Mouse (Mus musculus) cerebellum, postnatal 4 days (tissue): ENCODE results near the gene 6030468B19Rik.

ENCODE experiments used
- DNase-seq, 2 experiments: peaks; one replicate each; pipeline ENCODE4 v3.0.0; 2022; ENCODE audit warnings: low spot score in 2 of 2, mixed read lengths in 1 of 2

6030468B19Rik gene

DNA sequence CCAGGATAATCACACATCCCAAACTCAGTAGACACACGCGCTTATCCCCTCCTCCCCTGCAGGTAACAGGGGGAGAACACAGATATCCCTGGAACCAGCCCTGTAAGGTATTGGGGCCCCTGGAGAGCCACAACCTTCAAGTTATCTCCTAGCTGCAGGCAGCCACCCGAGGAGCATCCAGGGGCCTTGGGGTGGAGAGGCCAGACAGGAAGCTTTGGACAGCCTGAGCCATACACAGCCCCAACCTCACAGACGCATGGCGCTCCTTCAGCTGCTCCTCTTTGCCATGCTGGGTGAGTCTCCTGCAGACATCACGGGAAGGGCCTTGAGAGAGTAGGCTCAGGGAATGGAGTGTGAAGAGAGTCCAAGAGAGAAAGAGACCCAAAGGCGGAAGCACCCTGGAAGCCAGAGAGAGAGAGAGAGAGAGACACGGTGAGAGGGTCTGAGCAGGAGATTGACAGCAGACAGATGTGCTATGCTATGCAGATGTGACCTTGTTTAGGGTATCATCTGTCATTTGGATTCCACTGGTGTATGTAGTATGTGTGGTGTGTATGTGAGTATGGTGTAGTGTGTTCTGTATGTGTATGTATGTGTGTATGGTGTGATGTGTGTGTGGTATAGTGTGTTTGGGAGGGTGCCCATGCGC, at the start of gene 6030468B19Rik:
Gene 6030468B19Rik, plus strand, starts transcription at position 150 of the 649 bp plus-strand sequence.
- no peak for DNase-seq

DNA sequence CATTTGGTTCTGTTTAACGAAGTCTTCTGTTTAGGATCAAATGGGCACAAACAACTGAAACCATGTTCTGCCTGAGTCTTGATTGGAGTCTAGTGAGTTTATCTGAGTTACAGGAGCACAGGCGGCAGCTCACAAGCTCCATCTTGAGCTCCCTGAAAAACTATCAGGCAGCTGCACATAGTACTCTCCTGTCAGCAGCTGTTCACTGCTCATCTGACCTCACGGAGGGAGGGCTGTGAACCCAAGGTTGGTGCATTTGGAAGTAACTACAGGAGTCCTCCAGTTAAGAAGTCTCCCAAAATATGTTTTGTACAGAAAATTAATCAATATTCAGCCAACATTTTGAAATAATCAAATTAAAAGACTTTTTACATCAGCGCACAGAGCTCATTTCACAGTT, 48.8 kb upstream of the 6030468B19Rik start:
- no peak for DNase-seq

DNA sequence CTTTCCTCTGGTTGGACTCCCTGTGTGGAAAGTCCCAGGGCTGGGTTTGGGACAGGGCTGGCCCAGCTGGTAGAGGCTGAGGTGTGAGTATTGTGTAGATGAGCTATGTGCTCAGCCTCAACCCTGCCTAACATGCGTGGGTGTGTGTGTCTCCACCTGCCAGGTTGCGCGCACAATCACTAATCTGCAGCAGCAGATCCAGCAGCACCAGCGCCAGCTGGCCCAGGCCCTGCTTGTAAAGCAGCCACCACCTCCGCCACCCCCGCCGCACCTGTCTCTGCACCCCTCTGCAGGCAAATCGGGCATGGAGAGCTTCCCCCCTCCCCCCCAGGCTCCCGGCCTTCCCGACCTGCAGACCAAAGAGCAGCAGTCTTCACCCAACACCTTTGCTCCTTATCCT, 48.0 kb upstream of the 6030468B19Rik start:
- DNase-seq, result no peak

DNA sequence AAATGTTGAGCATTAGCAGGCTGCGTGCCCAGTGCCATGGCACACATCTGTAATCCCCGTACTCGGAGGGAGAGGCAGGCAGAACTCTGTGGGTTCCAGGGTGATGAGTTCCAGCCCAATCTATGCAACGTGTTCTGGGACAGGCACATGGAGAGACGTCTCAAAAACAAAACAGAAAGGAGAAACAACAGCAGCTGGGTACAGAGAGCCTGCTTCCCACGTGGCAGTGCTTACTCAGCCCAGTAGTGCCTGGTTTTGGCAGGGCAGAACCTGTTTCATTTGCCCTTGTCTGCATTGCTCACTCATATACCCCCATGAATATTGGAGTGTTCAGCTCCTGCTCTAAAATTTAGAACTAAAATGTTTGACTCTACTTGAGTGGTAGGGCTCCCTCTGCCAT, 45.9 kb upstream of the 6030468B19Rik start:
- no peak for DNase-seq

DNA sequence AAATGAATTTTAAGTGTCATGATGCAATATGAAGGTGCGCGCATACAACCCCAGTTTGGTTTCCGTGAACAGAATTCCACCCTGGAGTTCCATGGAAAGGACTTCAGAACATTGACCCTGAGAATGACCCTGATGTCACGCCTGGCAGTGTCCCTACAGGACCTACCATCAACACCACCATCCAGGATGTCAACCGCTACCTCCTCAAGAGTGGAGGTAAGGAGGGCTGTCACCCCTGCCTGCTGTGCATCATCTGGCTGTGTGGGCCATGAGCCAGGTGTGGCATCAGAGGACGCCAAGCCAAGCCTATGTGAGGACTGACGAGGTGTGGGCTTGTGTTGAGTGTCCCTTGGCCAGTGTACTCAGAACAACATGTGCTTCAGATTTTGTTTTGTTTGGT, 41.6 kb upstream of the 6030468B19Rik start:
- no peak for DNase-seq

DNA sequence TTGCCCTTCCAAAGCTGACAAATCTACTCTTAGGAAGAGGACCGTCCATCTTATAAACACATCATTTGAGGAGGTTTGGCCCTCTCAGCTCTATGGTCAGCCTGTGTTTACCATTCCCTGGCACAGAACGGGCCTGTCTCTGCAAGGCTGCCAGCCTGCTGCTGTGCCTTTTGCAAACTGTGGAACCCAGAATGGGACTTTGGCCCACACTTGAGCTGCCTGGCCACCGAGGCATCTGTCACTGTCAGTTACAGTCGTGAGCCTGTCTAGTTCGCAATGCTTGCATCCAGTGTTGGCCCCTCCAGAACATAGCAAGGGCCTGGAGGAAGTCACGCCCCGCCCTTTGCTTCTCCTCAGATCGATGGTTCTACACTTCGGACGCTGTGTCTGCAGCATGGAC, 38.2 kb upstream of the 6030468B19Rik start:
- no peak for DNase-seq

DNA sequence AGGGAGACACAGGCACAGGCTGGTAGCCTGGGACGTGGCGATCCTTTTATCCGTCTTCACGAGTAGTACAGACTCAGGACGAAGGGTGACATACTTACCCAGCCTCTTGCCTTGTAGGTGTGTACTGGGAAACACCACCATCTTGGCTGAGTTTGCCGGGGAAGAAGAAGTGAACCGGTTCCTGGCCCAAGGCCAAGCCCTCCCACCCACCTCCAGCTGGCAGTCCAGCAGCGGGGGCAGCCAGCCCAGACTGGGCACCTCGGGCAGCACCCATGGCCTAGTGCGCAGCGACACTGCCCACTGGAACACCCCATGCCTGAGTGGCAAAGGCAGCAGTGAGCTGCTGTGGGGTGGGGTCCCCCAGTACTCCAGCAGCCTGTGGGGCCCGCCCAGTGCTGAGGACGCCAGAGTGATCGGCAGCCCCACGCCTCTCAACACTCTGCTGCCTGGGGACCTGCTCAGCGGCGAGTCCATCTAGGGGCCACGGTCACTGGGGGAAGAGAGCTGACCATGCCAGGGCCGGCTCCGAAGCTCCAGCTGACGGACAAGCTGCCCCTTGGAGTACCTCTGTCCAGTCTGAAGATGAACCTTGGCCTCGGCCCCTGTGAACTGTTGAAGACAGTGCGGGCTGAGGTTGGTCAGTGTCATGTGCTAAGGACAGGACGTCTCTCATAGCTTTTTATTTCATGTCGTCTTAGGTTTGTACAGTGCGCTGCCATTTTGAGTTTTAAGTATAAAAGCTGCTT, 36.9 kb upstream of the 6030468B19Rik start:
- DNase-seq, result peak in 1 of 2 experiments; percentile 18

DNA sequence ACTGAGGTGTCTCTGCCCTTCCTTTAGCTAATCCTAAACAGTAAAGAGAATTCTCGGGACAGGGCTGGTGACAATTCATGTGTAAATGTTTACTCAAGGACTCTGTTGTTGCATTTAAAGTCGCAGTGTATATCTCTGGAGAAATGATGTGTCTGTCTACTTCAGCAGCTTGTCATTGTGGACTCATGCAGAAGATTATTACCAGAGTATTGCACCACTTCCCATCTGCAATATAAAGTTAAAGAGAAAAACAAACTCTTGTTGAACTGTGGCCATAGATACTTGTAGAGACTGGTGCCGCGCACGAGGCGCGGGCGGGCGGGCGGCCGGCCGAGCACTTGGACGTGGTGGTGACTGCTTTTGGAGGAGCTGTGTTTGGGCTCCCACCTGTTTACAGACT, 35.7 kb upstream of the 6030468B19Rik start:
- DNase-seq, result no peak

DNA sequence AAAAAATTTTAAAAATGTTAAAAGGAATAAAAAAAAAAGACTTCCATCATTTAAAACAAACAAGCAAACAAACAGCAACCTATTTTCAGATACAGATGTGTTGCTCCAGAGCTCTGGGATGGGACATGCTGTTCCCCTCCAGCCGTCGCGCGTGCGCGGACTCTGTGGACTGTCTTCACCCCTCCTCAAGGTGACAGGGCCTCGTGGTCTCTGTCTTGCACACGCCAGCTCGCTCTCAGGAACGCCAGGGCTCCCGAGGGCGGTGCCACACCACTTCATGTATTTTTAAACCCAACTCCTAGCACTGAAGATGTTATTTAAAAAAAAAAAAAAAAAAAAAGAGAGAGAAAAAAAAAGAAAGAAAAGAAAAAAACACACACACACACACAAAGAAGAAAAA, 35.2 kb upstream of the 6030468B19Rik start:
- no peak for DNase-seq

DNA sequence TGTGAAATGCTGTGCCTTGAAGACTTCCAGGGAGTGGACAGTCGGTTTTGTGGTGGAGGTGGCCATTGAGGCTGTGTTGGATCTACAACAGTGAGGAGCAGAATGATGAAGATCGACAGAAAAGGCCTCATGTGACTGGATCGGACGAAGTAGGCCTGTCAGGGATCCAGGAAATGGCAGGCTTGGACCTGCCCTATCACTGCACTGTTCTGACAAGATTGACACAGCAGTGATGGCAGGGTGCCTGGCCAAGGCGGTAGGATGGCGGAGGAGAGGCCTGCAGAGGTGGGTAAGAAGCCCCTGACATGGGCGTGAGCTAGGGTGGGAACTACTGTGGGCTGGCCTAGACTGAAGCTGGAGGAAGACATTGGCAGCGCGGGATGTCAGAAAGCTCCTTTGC, 33.1 kb upstream of the 6030468B19Rik start:
- DNase-seq, result no peak

DNA sequence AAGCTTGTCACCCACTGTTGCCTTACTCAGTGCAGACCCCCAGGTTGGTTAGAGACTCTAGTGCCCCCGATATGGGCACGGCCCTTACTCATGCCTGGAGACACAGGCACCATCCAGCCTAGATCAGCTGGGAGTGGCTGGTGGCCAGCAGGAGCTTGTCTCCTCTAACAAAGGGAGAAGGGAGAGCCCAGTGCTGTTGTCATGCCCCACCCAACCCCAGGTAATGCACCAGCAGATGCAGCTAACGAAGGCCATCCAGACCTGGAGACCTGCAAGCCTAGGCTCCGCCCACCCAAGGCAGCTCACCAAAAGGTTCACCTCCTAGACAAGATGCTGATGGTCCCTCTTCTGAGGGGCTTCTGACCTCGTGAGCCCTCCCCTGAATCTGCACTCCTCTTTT, 32.1 kb upstream of the 6030468B19Rik start:
- no peak for DNase-seq

DNA sequence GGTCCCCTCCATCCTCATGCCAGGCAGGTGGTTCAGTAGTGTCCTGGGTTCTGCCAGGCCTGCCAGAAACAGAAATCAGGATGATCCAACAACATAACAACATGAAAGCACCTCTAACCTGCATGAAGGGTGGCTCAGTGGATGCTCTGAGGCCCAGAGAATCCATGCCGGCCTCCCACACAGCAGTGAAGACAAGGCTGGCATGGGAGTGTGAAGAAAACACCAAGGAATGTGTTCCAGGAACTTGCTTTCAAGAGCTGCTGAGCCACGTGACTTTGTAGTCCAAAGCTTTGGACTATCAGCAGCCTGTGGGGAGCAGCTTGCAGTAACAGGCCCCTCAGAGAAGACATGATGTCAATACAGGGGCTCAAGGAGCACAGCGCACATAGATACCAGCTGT, 31.2 kb upstream of the 6030468B19Rik start:
- DNase-seq, result no peak

DNA sequence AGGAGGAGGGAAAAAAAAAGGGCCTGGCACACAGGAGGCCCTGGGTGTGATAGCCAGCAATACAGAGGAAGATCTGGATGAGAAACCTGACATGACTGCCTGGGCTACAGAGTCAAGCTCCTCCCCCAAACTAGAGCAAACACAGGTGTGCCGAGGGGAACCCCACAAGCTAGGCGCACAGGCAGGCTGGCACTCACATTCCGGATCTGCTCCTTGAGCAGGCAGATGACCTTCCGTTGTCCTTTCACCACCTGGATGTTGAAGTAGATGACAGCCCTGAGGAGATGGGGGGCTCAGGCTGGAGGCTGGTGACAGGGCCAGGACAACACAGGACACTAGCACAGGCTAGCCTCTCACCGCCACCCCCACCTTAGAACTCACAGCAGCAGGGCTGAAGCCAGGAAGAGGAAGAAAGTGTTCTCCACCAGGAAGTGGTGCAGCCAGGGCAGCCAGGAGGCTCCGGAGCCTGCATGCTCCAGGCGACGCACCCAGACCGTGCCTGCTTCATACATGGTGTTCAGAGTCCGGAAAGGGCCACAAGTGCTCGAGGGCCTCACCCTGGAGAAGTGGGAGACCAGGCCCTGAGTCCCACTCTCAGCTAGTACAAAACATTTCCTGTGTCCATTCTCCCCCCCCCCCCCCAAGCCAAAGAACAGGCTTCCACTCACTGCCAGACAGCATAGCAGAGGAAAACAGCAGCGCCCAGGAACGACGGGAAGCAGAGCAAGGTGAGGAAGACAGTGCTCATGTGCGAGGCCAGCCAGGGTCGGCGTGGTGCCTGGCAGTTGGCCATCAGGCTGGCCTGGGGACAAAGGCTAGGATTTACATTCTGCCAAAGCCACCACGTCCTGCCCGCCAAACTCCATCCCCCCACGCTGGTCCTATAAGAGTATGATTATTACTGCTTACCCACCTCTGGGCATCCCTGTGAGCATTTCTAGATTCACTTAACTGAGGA, 28.5 kb upstream of the 6030468B19Rik start:
- peak in 1 of 2 experiments; percentile 69 for DNase-seq

DNA sequence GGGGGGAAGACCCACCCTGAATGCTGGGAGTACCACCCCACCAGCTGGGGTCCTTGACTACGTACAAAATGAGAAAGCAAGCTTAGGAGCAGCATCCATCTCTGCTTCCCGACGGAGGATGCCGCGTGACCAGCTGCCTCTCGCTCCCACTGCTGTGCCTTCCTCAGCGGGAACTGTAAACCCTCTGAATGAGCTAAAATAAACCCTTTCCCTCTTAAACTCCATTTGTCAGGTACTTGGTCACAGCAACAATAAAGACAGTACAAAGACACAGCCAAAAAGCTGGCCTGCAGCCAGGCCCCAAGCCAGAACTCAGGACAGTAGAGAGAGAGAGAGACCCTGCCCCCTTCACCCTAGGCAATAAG, 27.8 kb upstream of the 6030468B19Rik start:
- DNase-seq, result no peak

DNA sequence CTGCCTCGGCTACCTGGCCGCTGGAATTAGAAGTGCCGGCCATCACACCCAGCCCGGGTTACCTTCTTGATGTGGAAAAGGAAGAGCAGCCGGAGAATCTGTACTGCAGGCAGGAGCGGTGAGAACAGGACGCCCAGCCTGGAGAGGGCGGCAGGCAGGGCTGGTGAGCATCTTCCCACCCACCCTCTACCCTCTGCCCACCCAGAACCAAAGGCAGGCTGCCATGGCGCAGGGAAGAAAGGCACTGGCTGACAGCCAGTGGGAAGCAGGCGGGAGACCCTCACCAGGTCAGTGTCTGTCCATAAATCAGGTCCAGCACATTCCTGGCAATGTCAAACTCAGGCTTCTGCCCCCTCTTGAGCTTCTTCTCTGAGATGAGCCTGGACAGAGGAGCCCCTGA, 27.1 kb upstream of the 6030468B19Rik start:
- no peak for DNase-seq

DNA sequence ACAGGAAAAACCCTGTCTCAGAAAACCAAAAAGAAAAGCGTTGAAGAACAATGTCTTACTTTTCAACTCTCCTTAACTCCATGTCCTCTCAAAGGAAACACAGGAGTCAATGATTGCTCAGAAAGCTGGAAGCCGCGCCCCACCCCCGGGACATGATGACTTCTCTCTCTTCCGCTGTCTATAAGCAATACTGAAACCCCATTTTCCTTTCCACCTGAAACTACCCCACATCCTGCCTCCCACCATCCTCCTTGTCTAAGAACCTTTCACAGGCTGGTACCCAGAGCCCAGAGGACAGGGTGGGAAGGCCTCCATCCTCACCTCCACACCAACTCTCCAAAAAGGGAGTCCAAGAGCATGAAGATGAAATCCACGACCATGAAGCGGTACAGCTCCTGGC, 25.1 kb upstream of the 6030468B19Rik start:
- no peak for DNase-seq

DNA sequence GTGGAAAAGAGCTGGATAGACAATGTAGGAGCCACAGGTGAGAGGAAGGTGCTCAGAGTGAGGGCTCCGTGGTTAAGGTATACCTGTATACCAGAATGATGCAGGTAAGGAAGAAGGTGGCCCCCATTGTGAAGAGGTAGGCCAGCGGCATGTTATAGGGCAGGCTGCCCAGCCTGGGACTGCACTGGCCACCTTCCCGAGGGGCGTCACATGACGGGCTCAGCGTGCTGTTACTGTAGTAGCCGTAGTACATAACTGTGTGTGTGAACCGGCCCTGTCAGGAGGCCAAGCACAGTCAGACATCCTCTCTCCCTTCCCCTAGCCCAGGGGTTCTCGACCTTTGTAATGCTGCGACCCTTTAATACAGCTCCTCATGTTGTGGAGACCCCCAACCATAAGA, 22.5 kb upstream of the 6030468B19Rik start:
- no peak for DNase-seq

DNA sequence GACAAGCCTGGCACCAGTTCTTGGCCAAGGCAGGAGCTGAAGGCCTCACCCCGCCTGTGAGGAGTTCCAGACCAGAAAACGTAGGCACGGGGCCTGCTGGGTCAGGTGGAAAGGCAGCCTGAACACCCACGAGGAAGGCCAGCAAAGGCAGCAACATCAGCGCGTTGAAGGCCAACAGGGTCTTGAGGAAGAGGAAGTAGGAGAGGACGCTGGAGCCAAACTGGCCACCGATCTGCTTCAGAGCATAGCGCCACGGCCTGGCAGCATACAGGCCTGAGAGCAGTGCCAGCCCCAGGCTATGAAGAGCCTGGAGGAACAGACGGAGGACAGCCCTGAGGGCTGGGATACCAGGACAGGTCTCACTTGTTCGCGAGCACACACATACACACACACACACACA, 21.9 kb upstream of the 6030468B19Rik start:
- DNase-seq, result no peak

DNA sequence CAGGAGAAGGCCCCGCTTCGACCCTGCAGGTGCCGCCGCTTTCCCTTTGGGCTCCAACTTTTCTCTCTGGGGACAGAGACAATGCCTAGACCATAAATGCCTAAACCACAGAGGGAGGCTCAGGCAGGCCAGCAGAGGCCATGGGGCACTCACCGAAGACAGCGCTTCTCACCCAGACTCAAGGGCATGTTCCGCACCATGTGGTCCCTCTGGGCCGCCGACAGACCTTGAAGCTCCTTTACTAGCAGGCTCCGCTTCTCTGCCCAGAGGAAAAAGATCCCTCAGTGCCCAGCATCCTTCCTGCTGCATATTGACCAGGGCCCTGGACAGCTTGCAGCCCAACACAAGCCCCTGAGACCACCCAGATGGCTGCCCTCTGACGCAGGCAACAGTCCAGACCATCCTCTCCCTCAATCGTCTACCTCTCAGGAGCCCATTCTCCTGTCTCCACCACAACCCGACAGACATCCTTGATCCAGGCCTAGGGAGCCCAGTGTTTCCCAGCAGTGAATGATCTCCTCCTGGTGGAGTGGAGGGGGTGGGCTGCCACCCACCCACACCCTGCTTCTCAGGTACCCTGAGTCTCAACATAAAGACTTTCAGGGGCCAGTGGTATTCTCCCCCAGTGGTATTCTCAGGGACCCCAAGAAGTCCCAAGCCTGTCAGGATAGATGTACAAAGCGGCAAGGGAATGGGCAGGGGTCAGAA, 21.2 kb upstream of the 6030468B19Rik start:
- DNase-seq, result no peak

DNA sequence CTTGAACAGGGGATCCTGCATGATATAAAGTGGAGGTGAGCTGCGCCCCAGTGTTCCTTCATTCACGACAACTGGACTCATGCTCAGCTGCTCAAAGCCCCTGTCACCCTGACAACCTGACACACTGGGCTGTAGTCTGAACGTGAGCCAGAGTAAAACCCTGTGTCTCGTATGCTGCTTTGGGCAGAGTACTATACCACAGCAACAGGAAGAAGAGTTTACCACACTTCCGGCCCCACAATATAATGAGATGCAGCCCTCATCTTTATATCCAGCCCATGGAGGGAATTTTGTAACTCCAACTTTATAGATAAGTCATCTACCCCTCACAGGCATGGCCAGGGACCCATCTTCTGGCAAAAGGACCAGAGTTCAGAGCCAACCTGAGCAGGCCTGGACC, 20.3 kb upstream of the 6030468B19Rik start:
- no peak for DNase-seq

DNA sequence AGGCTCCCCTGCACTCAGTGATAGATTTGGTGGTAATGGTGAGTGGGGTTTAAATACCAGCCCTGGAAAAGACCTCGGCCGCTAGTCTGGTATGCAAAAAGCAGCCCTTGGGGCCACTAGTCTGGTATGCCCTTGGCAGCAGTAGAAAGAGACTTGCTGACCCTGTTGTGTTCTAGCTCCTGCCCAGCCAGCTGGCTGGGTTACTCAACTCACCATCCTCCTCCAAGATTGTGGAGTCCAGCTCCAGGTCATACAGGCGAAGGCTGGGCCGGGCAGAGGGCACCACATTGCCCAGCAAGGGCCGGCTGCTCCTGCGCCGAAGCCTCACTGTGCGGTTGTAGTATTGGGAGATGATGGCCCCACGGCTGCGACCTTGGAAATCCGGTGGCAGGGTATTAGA, 19.4 kb upstream of the 6030468B19Rik start:
- no peak for DNase-seq
